Mouse (Mus musculus) CH12.LX (cell line): ENCODE results near the gene Ppp4c.

Experiments used
- BHLHE40 ChIP-seq: IDR thresholded peaks from 2 replicates; pipeline ENCODE4 v1.6.1; 2011; ENCODE audit warnings: mild to moderate bottlenecking, low read depth, low read length, improper control_type of control experiment
- CHD2 ChIP-seq: IDR thresholded peaks from 2 replicates; pipeline ENCODE4 v1.6.1; 2011; ENCODE audit warnings: low read length, improper control_type of control experiment
- CTCF ChIP-seq, 2 experiments: IDR thresholded peaks in 1 of 2; conservative IDR thresholded peaks in 1 of 2; 2 replicates each; pipeline ENCODE4 v1.5.1; 2011 to 2012; ENCODE audit warnings: low read depth in 2 of 2, low read length in 2 of 2, improper control_type of control experiment in 1 of 2, inconsistent platforms in 1 of 2, mild to moderate bottlenecking in 1 of 2, moderate library complexity in 1 of 2
- E2F4 ChIP-seq: IDR thresholded peaks from 2 replicates; pipeline ENCODE4 v1.6.1; 2011; ENCODE audit warnings: low read depth, low read length, improper control_type of control experiment; ENCODE audit not compliant: insufficient replicate concordance
- MAZ ChIP-seq: IDR thresholded peaks from 2 replicates; pipeline ENCODE4 v1.6.1; 2012; ENCODE audit warnings: low read depth, mild to moderate bottlenecking, inconsistent platforms, low read length, improper control_type of control experiment, moderate library complexity
- POLR2A ChIP-seq: IDR thresholded peaks from 2 replicates; pipeline ENCODE4 v1.6.1; 2011; ENCODE audit warnings: low read depth, mild to moderate bottlenecking, improper control_type of control experiment, low read length
- POLR2AphosphoS2 ChIP-seq: IDR thresholded peaks from 2 replicates; pipeline ENCODE4 v1.6.1; 2011; ENCODE audit warnings: low read depth, low read length, improper control_type of control experiment
- TBP ChIP-seq: conservative IDR thresholded peaks from 2 replicates; pipeline ENCODE4 v1.6.1; 2011; ENCODE audit warnings: low read depth, low read length, improper control_type of control experiment
- USF2 ChIP-seq: conservative IDR thresholded peaks from 2 replicates; pipeline ENCODE4 v1.6.1; 2011; ENCODE audit warnings: low read depth, low read length, improper control_type of control experiment
- ZC3H11A ChIP-seq: IDR thresholded peaks from 2 replicates; pipeline ENCODE4 v1.6.1; 2012; ENCODE audit warnings: low read depth, mild to moderate bottlenecking, inconsistent platforms, low read length, improper control_type of control experiment
- ZMIZ1 ChIP-seq: IDR thresholded peaks from 2 replicates; pipeline ENCODE4 v1.6.1; 2012; ENCODE audit warnings: low read depth, mild to moderate bottlenecking, inconsistent platforms, low read length, improper control_type of control experiment

GRCm38 (mm10) chr7:126773351-126773750 lies 18.9 kb downstream of the Ppp4c start:
- TF ChIP-seq POLR2AphosphoS2 (no peak), CHD2 (no peak), MAZ (no peak), TBP (no peak), E2F4 (no peak), BHLHE40 (no peak), POLR2A (no peak), ZC3H11A (no peak), ZMIZ1 (no peak), USF2 (no peak), CTCF (conservative IDR thresholded peaks at IDR 0.05 in 1 of 2, IDR thresholded peaks at IDR 0.05 in 1 of 2; ENCODE audit: low read depth in 2 of 2, low read length in 2 of 2) (no peak)
